ENCODE assay signal across 16 mouse cellular contexts in genomic region chr14:10020400-10021140, GRCm38 (mm10).
DNase-seq lines count a peak whose midpoint lies in the region; ATAC-seq and TF ChIP-seq lines count a peak whose summit lies in the region.
"Had no signal": no experiment of that assay in that cellular context is flagged by ENCODE, and none has a peak within 500 bp of the region (broad histone marks: within the 10 kb centered on the region; RNA-seq: fewer than 3 reads in every experiment).

No protein-coding gene starts in this region.

- WGBS in heart, embryonic 12.5 days, result 59% methylated on average over 5 of the region's 5 CpGs

- peak; percentile 69 for TF ChIP-seq CTCF in layer of hippocampus, adult 2 months (conservative IDR thresholded peaks at IDR 0.05)
- TF ChIP-seq CTCF in Patski (IDR thresholded peaks at IDR 0.05), result peak; percentile 42

- CTCF ChIA-PET in Patski (lab: Charles Lee), result interaction anchor here (1.5 to 2.1 kb wide), 2 partner anchors 10 to 42 kb away, joined by 3 to 6 read pairs; no protein-coding TSS in a partner anchor

- DNase-seq in heart, adult 11 months, result peak; percentile 63
- no peak for DNase-seq in layer of hippocampus, adult 2 months (ENCODE audit: low spot score in 2 of 2)
- DNase-seq in layer of hippocampus, postnatal 25 days (ENCODE audit: extremely low spot score in 1 of 2, low spot score in 1 of 2), result no peak
- DNase-seq in 416B (ENCODE audit: low read depth), result peak; percentile 1
- DNase-seq in Patski (ENCODE audit: low read depth, low spot score), result no peak
- no peak for DNase-seq in cerebellum, adult 18-20 months
- DNase-seq in thymus, postnatal 14 days, result no peak
- DNase-seq: adrenal gland, adult 2 months; kidney, adult 9 months had no signal

- ATAC-seq in heart, embryonic 12.5 days (ENCODE audit: insufficient number of reproducible peaks, low FRiP score), result no peak
- no peak for ATAC-seq in Patski
- ATAC-seq: CD4-positive, CD25-positive, alpha-beta regulatory T cell, adult 4 months had no signal

- no peaks in the 10 kb centered on the region for H3K27me3 ChIP-seq in heart, embryonic 12.5 days (replicated peaks)
- no peaks in the 10 kb centered on the region for H3K27me3 ChIP-seq in Patski
- H3K27me3 ChIP-seq: embryonic facial prominence, embryonic 12.5 days; hindbrain, embryonic 15.5 days had no signal

- POLR2A ChIA-PET in Patski (lab: Charles Lee), result no interaction called here

- no peaks in the 10 kb centered on the region for H3K4me1 ChIP-seq in heart, embryonic 12.5 days (replicated peaks)
- H3K4me1 ChIP-seq: embryonic facial prominence, embryonic 12.5 days; hindbrain, embryonic 15.5 days; limb, embryonic 10.5 days had no signal

- no peaks in the 10 kb centered on the region for H3K36me3 ChIP-seq in heart, embryonic 12.5 days
- H3K36me3 ChIP-seq: embryonic facial prominence, embryonic 12.5 days; hindbrain, embryonic 15.5 days; limb, embryonic 10.5 days; midbrain, embryonic 10.5 days had no signal

- in situ Hi-C loops in Patski (cut with MboI; ENCODE audit: low pct_unique_long_range_greater_than_20kb), result no loop called here

- no peaks in the 10 kb centered on the region for H3K9me3 ChIP-seq in heart, embryonic 12.5 days (replicated peaks)
- H3K9me3 ChIP-seq: embryonic facial prominence, embryonic 12.5 days; hindbrain, embryonic 15.5 days; limb, embryonic 10.5 days; midbrain, embryonic 10.5 days had no signal

- H3K9ac ChIP-seq in heart, embryonic 12.5 days, result no peak overlapping the region
- H3K9ac ChIP-seq: embryonic facial prominence, embryonic 12.5 days; hindbrain, embryonic 15.5 days had no signal

- no peak overlapping the region for H3K27ac ChIP-seq in heart, embryonic 12.5 days (ENCODE audit: poor library complexity, severe bottlenecking)
- no peak overlapping the region for H3K27ac ChIP-seq in layer of hippocampus, adult 2 months
- H3K27ac ChIP-seq: embryonic facial prominence, embryonic 12.5 days; hindbrain, embryonic 15.5 days; limb, embryonic 10.5 days; midbrain, embryonic 10.5 days had no signal

- no peak overlapping the region for H3K4me3 ChIP-seq in heart, embryonic 12.5 days
- H3K4me3 ChIP-seq in layer of hippocampus, adult 2 months, result no peak overlapping the region
- H3K4me3 ChIP-seq: embryonic facial prominence, embryonic 12.5 days; hindbrain, embryonic 15.5 days; limb, embryonic 10.5 days; midbrain, embryonic 10.5 days; myocyte had no signal

- H3K4me2 ChIP-seq in heart, embryonic 12.5 days, result no peak overlapping the region
- H3K4me2 ChIP-seq: embryonic facial prominence, embryonic 12.5 days; hindbrain, embryonic 15.5 days had no signal

Comparison
In these comparisons a context has a peak if more than half of its experiments do, and no peak if none do; other contexts are left out.
1. DNase-seq: peak in heart, adult 11 months (single experiment) and 416B (single experiment); none in layer of hippocampus, adult 2 months (0 of 2), layer of hippocampus, postnatal 25 days (0 of 2), Patski (single experiment), cerebellum, adult 18-20 months (0 of 2) and thymus, postnatal 14 days (single experiment).